Mouse (Mus musculus) brain, embryonic 14.5 days (tissue): ENCODE data around the gene Itga7.

Experiments used
- CTCF ChIP-seq: fragments of 200-500 bp; IDR thresholded peaks from 2 replicates; pipeline ENCODE4 v1.5.1; 2012; ENCODE audit warnings: inconsistent platforms, mild to moderate bottlenecking, moderate library complexity, borderline replicate concordance; ENCODE audit not compliant: insufficient read depth, insufficient read length; ENCODE audit errors: extremely low read depth
- POLR2A ChIP-seq: fragments of 200-500 bp; IDR thresholded peaks from 2 replicates; pipeline ENCODE4 v1.6.1; 2012; ENCODE audit warnings: mild to moderate bottlenecking, inconsistent platforms, borderline replicate concordance; ENCODE audit not compliant: poor library complexity, insufficient read depth, insufficient read length, severe bottlenecking; ENCODE audit errors: extremely low read depth

DNA sequence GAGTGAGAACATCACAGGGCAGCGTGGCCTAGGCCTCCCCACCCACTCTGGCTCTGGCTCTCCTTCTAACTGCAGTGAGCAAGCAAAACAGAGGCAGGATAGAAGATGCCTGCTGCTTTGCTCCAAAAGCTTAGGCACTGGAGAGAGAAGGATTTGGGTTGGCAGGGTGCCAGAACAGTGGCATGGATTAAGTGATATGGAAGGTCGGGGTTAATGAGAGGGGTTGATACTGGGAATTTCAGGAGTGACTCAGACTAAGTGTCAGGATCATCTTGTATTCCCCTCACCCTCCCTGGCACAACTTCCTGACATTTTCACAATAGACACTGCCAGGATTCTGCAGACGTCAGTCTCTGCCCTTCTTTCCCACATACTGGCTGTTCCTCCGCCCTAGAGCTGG lies 5.3 kb upstream of the Itga7 start:
- TF ChIP-seq CTCF (no peak), POLR2A (no peak)
